Mouse (Mus musculus) CD4-positive, CD25-positive, alpha-beta regulatory T cell, adult 2 months (primary cell): ENCODE measurements around the gene Arhgef12.

Source experiments
- DNase-seq: peaks from one replicate; pipeline ENCODE4 v3.0.0-alpha.2; 2012; ENCODE audit warnings: low read depth, low spot score

The Arhgef12 gene

DNA sequence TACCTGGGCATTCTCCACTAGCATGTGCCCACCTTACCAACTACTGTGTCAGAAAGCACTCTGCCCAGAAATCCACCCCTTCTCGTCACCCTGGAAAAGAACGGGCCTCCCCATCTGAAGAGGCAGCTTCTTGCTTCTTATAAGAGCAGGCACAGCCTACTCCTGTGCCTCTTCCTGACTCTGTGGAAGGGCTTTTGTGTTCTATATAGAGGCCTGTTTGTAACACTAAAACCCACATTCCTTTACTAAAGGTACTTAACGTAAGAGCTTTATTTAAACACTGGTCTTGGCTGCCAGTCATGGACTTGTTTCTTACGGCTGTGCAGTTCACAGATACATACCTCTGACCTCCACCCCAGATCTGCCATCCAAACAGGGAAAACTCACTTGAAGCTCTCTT is 185.2 kb downstream of the Arhgef12 start:
- no peak for DNase-seq

DNA sequence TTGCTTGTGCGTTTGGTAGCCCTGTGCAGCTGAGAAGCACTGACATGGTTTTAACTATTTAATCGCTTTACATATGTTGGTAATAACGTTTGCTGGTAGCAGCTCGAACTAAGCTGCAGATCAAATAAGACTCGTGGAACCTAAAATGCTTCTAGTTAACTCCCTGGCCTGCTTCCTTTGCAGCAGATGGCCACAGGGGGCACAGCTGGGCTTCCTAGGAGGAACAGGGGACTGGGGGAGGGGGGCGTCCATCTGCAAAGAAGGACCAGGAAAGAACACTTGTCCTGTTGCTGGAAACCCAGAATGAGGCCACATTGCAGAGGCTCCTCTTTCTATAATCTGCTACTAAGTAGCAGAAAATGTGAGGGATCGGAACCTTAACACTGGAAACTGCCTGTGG is 186.8 kb downstream of the Arhgef12 start:
- DNase-seq = no peak

DNA sequence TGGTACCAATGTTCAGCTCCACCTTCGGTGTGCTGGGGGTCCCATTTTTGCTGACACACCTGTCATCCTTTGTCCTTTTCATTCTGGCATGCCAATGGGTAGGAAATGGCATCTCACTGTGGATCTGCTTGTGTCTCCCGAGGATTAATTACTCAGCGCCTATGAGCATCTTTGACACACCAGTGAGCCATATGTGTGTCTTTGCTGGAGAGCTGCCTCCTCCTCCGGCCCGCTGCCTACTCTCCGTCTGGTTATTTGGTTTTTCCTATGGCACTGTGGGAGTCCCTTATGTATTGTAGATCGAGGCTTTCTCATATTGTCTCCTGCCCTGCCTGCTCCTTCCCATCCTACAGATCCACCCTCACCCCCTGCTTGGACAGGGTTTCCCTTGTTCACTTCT is 189.1 kb downstream of the Arhgef12 start:
- DNase-seq = no peak
